Mouse (Mus musculus) hindbrain, postnatal 0 days (tissue): ENCODE results near the gene 1700010B08Rik. TPM values are rescaled to one million over a fixed set of nuclear protein-coding genes. Genes with fewer than 3 reads are reported as not detected.
A peak's percentile ranks its signal among the peaks of the same experiment; 100 is the strongest.

Experiments used
- ATAC-seq: fragments of 200-750 bp; cut with Nextera tagmentation; 2 replicates; pipeline ENCODE4 v1.8.0; 2017; ENCODE audit warnings: mild to moderate bottlenecking, moderate TSS enrichment, moderate library complexity
- DNase-seq: peaks from one replicate; pipeline ENCODE4 v3.0.0-alpha.2; 2015; ENCODE audit warnings: low spot score
- H3K27ac ChIP-seq: fragments of 300-500 bp; sonication (generic); 2 replicates; pipeline ENCODE4 v1.5.1; 2014; ENCODE audit warnings: mild to moderate bottlenecking
- H3K27me3 ChIP-seq: fragments of 300-500 bp; sonication (generic); 2 replicates; pipeline ENCODE4 v1.6.1; 2014; ENCODE audit warnings: low read length, mixed read lengths; ENCODE audit not compliant: insufficient read depth
- H3K36me3 ChIP-seq: fragments of 300-500 bp; sonication (generic); 2 replicates; pipeline ENCODE4 v1.6.1; 2014; ENCODE audit warnings: low read length, mixed read lengths; ENCODE audit not compliant: insufficient read depth
- H3K4me1 ChIP-seq: fragments of 300-500 bp; sonication (generic); 2 replicates; pipeline ENCODE4 v1.6.1; 2014; ENCODE audit warnings: antibody characterized with exemption, low read length, mixed read lengths; ENCODE audit not compliant: insufficient read depth
- H3K4me2 ChIP-seq: fragments of 300-500 bp; sonication (generic); 2 replicates; pipeline ENCODE4 v1.6.1; 2014; ENCODE audit warnings: low read depth, mild to moderate bottlenecking, low read length, moderate library complexity, mixed read lengths
- H3K4me3 ChIP-seq: fragments of 300-500 bp; sonication (generic); 2 replicates; pipeline ENCODE4 v1.5.1; 2014; ENCODE audit warnings: low read length
- H3K9ac ChIP-seq: fragments of 300-500 bp; sonication (generic); replicated peaks from 2 replicates; pipeline ENCODE4 v1.6.1; 2014; ENCODE audit warnings: mild to moderate bottlenecking, low read length, moderate library complexity, mixed read lengths
- H3K9me3 ChIP-seq: fragments of 300-500 bp; sonication (generic); 2 replicates; pipeline ENCODE4 v1.6.1; 2016; ENCODE audit warnings: low read length, mixed read lengths
- CTCF ChIP-seq: IDR thresholded peaks from 2 replicates; pipeline ENCODE4 v1.5.1; 2016; ENCODE audit warnings: antibody characterized with exemption, control low read depth, low read depth
- WGBS: fragments of 180-500 bp; shearing (Covaris S2); extraction: QIAGEN DNeasy Blood & Tissue Kit; methylation state at CpG from one replicate; pipeline ENCODE4 v1.1.7; 2014; 5-methylcytosine and 5-hydroxymethylcytosine counted together
- polyA plus RNA-seq: library from polyadenylated mRNA; unstranded; fragments of >200 nt; fragmentation: Nextera tagmentation; extraction: Ambion mirVana; gene quantifications from 2 replicates; pipeline ENCODE4 v1.2.1, GENCODE M21; 2015
- total RNA-seq: library from RNA; depleted of rRNA; stranded (reverse); fragments of >200 nt; gene quantifications from 2 replicates; pipeline ENCODE4 v1.2.3, GENCODE M21; 2014

The 1700010B08Rik gene
- total and polyA plus RNA-seq, 2 experiments from 2014 or later: not detected

DNA sequence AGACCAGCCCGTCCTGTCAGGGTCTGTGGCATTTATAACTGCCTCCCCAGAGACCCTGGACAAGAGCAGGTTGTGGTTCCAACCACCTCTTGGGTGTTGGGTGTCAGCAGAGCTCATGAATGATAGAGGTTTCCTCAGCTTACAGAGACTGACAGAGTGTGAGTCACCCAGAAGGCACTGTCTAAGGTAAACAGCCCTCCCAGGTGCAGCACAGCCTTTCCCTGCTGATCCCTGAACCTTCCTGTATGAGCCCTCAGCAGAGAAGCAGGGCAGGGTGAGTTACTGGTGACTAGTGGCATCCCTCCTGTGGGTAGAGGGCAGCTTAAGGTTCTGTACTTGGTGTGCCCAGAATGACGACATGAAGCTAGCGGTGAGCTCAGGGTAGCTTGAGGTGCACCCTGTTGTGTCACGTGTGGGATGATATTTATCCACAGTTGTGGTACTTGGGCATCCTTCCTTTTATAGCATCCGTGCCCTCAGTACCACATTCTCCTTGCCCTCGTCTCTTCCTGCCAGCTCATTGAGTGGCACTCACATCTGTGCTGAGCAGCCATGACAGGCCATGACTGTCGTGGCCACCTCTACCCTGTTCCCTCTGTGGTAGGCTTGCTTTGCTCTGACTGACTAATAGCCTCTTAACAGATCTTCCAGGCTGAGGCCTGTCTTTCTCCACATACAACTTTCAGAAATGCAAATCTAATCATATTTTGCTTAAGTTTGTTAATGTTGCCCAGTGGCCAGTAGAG lies 25.0 kb downstream of the 1700010B08Rik start:
- H3K9me3 ChIP-seq: no peaks in the 10 kb centered on the region
- no peak for TF ChIP-seq CTCF
- no peak for ATAC-seq
- no peak overlapping the region for H3K27ac ChIP-seq
- no peaks in the 10 kb centered on the region for H3K4me1 ChIP-seq
- 90% methylated on average over 7 of the region's 7 CpGs for WGBS
- DNase-seq: no peak
- no peaks in the 10 kb centered on the region for H3K36me3 ChIP-seq
- no peaks in the 10 kb centered on the region for H3K27me3 ChIP-seq
- H3K4me3 ChIP-seq: no peak overlapping the region
- no peak overlapping the region for H3K9ac ChIP-seq
- no peak overlapping the region for H3K4me2 ChIP-seq

DNA sequence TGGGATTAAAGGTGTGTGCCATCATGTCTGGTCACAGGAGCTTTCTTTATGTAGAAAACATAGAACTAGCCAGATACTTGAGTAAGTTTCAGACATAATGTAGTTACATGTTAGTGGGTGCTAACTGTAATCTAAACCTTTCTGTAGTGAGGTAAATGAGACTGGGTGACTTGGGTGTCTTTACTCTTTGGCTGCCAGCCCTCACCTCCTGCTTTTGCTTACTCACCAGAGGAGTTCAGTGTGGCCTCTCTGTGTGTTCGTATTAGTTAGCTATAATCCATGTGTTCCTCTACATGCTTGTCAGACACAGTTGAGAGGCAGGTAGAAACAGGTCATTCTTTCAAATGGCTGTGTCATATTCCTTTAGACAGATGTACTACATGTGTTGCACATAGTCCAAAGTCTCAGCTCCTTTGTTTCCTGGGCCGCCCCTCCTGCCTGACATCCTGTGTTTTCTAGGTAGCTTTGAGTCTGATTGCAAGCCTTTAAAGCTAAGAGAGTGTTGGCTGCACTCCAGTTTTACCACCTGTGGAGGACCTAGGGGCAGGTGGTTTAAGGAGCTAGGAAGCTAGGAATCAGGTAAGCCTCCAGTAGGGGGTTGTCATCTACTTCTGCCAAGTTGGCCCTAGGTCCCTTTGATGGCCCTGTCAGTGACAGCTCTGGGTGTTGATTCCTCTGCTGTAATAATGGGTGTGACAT lies 29.9 kb downstream of the 1700010B08Rik start:
- Histone ChIP-seq H3K4me1 (no peaks in the 10 kb centered on the region), H3K9me3 (no peaks in the 10 kb centered on the region), H3K4me2 (no peak overlapping the region), H3K9ac (no peak overlapping the region), H3K4me3 (no peak overlapping the region), H3K27me3 (no peaks in the 10 kb centered on the region), H3K36me3 (no peaks in the 10 kb centered on the region), H3K27ac (no peak overlapping the region)
- DNase-seq (no peak), ATAC-seq (no peak)
- 84% methylated on average over 2 of the region's 2 CpGs for WGBS
- no peak for TF ChIP-seq CTCF

DNA sequence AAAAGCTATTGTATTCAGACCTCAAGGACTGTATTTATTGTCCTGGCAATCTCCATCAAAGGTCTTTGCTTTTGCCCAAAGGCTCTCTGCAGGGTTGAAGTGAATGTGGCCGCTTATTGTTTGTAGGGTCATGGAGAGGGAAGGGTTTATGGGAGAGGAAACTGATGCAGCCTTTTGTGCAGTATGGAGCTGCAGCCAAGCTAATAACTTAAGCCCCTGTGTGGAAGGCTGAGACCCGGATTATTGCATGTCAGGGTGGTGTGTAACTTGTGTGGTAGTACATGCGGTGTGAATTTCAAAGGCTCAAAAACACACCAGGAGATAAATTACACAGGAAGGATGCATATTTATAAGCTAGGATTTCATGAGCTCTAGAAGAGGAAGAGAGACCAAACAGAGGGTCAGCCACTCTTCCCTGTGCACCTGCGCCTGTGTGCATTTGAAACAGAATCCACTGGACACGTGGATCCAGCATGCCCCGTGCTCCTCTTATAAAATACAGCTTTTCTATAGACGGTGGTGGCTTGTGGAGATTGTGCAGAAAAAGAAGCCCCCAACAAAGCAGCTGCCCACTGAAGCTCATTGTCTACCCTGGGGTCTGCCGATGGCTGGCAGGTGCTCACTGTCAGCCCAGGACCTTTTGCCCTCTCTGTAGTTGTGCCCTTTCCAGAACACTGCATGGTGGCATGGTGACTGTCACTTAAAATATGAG lies 36.4 kb downstream of the 1700010B08Rik start:
- H3K36me3 ChIP-seq: no peaks in the 10 kb centered on the region
- H3K27ac ChIP-seq: no peak overlapping the region
- no peak overlapping the region for H3K4me3 ChIP-seq
- DNase-seq: no peak
- H3K27me3 ChIP-seq: no peaks in the 10 kb centered on the region
- H3K4me1 ChIP-seq: 0 out of 2 replicates have a peak, but pooled peaks cover 4% of the 10 kb centered on the region
- H3K9ac ChIP-seq: no peak overlapping the region
- TF ChIP-seq CTCF: no peak
- no peaks in the 10 kb centered on the region for H3K9me3 ChIP-seq
- ATAC-seq: 0 out of 2 replicates have a peak, but pooled peaks have one; percentile 45
- WGBS: 22% methylated on average over 8 of the region's 8 CpGs
- no peak overlapping the region for H3K4me2 ChIP-seq

DNA sequence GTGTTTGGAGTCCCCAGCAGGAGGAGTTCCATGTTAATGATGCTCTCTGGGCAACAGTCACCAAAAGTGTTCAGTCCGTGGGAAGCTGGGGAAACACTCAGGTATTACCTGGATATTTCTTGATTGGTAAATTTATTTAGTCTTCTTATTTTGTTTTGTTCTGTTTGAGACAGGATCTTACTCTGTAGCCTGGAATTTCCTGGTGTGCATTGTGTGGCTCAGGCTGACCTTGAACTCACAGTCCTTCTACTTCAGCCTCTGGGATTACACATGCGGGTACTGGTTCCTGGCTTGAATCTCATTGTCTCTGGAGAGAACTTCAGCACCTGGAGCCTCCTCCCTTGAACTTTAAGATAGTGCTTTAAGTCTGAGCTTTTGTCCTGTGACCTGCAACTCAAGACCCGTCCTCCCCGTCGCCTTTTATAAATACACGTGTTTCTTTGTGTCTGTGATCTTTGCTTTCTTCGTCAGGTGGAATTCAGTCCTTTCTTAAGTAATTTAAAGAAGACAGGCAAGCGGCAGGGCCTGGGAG lies 38.5 kb downstream of the 1700010B08Rik start:
- Histone ChIP-seq H3K27me3 (no peaks in the 10 kb centered on the region), H3K4me1 (0 out of 2 replicates have a peak, but pooled peaks cover 4% of the 10 kb centered on the region), H3K4me2 (no peak overlapping the region), H3K4me3 (no peak overlapping the region), H3K9me3 (no peaks in the 10 kb centered on the region), H3K9ac (no peak overlapping the region), H3K36me3 (no peaks in the 10 kb centered on the region), H3K27ac (no peak overlapping the region)
- WGBS: 83% methylated on average over 8 of the region's 8 CpGs
- ATAC-seq (no peak), DNase-seq (no peak)
- TF ChIP-seq CTCF: no peak

DNA sequence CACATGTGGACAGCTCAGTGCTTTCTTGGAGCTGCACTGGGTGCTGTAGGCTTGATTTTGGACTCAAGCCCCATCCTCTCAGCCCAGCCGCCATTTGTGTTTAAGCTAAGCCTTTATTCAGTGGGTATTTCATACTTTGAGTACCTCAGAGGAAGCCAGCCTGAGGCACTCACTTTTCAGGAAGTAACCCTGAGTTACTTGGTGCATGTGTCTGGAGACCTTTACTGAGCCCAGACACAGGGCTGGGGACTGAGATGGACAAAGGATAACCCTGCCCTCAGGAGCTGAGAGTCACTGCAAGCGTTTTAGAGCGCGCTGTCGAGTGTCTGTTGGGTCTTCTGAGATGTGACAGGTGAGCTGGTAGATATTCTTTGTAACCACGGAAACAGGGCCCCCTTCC lies 41.4 kb downstream of the 1700010B08Rik start:
- no peaks in the 10 kb centered on the region for H3K4me1 ChIP-seq
- TF ChIP-seq CTCF: no peak
- no peak for DNase-seq
- H3K27ac ChIP-seq: no peak overlapping the region
- no peak for ATAC-seq
- H3K4me3 ChIP-seq: no peak overlapping the region
- H3K9me3 ChIP-seq: no peaks in the 10 kb centered on the region
- 88% methylated on average over 6 of the region's 6 CpGs for WGBS
- H3K27me3 ChIP-seq: no peaks in the 10 kb centered on the region
- no peak overlapping the region for H3K4me2 ChIP-seq
- no peak overlapping the region for H3K9ac ChIP-seq
- H3K36me3 ChIP-seq: no peaks in the 10 kb centered on the region

DNA sequence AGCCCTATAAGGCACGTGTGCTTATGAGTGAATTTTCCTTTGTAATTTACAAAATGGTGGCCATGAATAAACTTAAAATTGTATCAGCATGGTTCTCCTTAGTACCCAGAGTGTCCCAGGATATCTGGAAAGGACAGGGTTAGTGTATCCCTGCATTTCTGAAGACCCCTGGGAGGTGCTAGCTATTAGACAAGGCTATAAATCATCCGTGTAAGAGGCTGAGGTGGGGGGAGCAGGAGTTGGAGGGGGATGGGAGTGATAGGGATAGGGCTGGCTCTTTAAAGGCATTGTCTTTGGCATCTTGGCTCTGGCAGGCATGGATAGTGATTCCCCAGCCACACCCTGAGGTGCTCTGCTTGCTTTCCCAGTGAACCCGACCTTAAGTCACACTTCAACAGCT lies 45.4 kb downstream of the 1700010B08Rik start:
- no peaks in the 10 kb centered on the region for H3K36me3 ChIP-seq
- WGBS: 44% methylated on average over 3 of the region's 3 CpGs
- H3K9ac ChIP-seq: no peak overlapping the region
- DNase-seq: no peak
- ATAC-seq: no peak
- no peak overlapping the region for H3K27ac ChIP-seq
- no peak overlapping the region for H3K4me3 ChIP-seq
- H3K4me2 ChIP-seq: no peak overlapping the region
- H3K27me3 ChIP-seq: no peaks in the 10 kb centered on the region
- TF ChIP-seq CTCF: no peak
- no peaks in the 10 kb centered on the region for H3K9me3 ChIP-seq
- H3K4me1 ChIP-seq: no peaks in the 10 kb centered on the region
